Mouse (Mus musculus): Measurements from ENCODE around the gene Ermard.

Gene Ermard

GRCm38 (mm10) chr17:15065391-15066024, 24.5 kb downstream of the Ermard start:
- peak; percentile 60 to 70 for DNase-seq

DNA sequence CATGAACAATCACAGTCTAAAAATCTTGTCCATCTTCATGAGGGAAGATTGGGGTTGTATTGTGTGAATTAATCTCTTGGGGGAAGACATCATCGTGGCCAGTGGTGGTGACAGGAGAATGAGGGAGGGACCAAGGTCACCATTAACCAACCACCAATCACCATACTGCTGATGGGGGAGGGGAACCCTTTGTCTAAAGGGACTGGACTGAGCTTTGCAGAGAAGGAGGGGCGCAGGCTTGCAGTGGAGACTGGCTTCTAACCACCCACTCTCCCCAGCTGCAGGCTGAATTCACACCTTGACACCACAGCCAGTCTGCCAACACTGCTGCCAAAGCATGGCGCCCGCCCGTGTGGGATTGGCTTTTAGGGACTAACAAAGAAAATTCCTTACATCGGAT, 25.1 kb downstream of the Ermard start:
- peak in 1 of 2 experiments; percentile 20 for DNase-seq

DNA sequence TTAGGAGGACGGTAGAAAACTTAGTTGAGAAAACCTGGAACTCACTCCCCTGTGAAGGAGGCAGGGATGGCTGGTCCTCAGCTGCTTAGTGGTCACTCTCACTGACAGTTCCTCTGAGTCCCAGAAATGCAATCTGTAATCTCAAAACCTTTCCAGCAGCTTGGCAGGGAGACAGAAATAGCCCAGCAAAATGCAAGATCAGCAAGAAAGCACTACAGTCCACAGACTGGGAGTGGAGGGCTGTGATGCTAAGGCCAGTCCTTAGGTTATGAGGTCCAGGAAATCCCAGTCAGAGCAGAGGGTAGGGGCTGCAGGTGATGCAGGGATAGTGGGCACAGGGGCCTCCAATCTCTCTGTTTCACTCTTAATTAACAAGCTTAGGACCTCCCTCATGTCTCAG, 25.9 kb downstream of the Ermard start:
- DNase-seq, result no peak

- DNase-seq, result no peak
Observed at GRCm38 (mm10) chr17:15068040-15068792, 27.2 kb downstream of the Ermard start.

- peak in 1 of 2 experiments; percentile 21 for DNase-seq
Observed at GRCm38 (mm10) chr17:15069124-15069523, 28.1 kb downstream of the Ermard start.

GRCm38 (mm10) chr17:15072211-15072610, 31.2 kb downstream of the Ermard start:
- no peak for DNase-seq

DNA sequence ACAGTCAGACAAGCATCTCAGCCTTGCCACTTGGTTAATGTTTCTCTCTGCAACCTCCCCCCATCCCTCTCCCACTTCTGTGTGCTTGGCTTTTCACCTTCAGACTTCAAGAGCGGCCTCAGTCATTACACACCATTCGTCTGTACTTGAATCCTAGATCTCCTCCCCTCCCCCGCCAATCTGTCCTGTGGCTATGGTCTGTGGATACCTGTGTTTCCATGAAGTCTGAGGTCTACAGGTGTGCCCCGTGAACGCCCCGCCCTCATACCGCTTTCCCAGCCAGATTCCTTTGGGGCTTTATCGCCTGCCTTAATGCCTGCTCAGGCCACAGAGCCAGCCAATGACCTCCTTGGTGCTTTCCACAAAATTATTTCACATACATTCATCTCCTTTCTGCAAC, 34.0 kb downstream of the Ermard start:
- no peak for DNase-seq

DNA sequence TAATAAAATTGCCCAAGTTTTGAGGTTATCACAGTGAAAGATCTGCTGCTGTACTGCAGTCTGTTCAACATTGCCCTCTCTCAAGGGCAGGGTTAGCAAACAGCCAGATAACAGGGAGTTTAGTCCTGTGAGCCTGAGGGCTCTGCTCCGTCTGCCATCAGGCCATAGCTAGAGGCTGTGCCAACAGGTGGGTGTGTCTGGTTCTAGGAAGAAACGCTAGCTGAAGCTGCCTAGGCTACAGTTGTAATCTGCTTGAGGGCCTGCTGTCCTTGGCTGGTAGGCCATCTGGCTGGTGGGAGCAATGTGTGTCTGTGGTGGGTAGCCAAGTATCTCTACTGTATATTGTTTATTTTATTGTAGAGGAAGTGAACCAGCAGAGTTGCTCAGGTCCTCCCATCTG, 36.5 kb downstream of the Ermard start:
- DNase-seq, result peak in 1 of 2 experiments; percentile 28

DNA sequence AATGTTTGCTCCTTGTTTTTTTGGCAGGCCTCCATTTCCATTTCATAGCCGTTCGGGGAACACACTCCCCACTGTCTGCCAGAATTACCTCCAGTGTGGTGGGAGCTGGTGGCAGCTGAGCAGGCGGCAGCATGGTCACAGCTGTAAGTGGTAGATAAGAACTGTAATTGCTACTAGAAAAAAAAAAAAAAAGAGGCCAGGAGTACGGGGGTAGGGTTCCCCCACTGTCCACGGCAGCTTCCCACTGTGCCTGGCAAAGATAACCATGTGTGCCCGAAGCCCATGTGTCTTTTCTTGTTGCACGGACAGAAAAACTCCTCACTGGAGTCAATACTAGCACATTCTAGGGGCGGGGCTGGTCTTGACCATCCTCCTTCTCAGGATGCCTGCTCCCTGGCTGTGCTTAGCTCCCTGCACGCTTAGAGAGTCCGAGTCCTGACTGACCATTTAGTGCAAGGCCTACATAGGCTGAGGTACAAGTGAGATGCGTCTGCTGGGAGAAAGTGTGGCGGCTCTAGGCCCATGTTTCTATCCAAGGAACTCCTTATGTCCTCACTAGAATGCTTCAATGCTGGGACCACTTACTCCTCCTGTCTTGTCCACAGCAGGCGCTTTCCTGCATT, 43.3 kb downstream of the Ermard start:
- no peak for DNase-seq

GRCm38 (mm10) chr17:15085006-15085405, 44.0 kb downstream of the Ermard start:
- no peak for DNase-seq

- peak in 1 of 2 experiments; percentile 12 for DNase-seq
Observed at GRCm38 (mm10) chr17:15088166-15088565, 47.2 kb downstream of the Ermard start.

DNA sequence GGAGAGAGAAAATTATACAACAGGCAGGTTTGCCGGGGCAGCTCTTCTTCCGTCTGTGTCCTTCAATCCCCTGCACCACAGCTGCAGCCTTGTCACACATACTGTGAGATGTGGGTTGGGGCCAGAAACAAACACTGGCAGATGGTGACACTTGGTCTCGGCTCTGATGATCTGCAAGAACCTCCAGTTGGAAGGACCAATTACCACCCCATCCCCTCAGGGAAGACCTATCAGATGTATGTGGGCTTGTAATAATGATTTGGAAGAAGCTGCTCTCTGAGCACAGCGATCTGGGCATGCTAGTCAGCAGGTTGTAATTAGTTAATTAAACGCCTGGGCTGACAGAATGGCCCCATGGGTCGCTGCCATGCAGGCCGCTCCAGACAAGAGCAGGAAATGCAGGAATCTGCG, 47.6 kb downstream of the Ermard start:
- peak; percentile 15 to 41 for DNase-seq

- no peak for DNase-seq
Observed at GRCm38 (mm10) chr17:15091739-15092138, 50.7 kb downstream of the Ermard start.

DNA sequence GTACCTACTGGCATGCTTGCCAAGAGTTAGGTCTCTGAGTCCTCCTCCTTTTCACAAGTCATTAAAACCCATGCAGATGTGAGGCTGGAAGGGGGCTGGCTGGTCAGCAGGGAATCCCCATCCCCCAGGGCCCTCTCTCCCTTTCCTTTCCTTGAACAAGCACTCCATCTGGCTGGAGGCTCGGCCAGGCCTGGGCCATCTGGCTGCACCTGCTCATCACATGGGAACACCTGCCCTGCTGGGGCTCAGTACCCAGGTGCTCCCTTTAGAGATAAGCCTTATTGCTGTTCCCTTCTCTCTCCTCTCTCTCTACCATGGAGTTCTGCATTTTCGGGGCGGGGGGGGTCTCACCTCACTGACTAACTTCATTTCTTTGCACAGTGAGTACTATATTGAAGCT, 52.5 kb downstream of the Ermard start:
- DNase-seq, result no peak

GRCm38 (mm10) chr17:15096853-15097252, 55.8 kb downstream of the Ermard start:
- no peak for DNase-seq

GRCm38 (mm10) chr17:15098677-15099076, 57.7 kb downstream of the Ermard start:
- no peak for DNase-seq

- DNase-seq, result no peak
Observed at GRCm38 (mm10) chr17:15101355-15101754, 60.3 kb downstream of the Ermard start.

DNA sequence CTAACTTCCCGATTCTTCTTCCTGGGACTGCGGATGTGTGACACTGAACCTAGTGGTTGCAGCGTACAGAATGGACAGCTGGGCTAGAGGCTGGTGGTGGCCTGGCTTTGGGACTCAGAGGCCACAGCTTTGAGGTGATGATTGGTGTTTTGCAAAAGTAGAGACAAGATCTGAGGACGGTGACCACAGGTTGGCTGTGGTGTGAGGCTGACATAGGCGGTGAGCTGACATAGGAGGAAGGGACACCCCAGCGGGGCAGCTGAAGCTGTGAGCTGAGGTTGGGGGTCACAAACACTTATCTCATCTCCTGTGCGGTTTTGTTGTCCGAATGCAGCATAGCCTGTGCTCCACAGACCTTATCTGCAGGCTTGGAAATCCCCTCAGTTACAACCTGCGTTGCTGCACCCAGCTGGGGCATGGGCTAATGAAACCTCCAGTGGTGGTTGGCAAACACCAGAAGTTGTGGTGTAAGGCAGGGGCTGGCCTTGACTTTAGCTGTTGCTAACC, 66.2 kb downstream of the Ermard start:
- no peak for DNase-seq

DNA sequence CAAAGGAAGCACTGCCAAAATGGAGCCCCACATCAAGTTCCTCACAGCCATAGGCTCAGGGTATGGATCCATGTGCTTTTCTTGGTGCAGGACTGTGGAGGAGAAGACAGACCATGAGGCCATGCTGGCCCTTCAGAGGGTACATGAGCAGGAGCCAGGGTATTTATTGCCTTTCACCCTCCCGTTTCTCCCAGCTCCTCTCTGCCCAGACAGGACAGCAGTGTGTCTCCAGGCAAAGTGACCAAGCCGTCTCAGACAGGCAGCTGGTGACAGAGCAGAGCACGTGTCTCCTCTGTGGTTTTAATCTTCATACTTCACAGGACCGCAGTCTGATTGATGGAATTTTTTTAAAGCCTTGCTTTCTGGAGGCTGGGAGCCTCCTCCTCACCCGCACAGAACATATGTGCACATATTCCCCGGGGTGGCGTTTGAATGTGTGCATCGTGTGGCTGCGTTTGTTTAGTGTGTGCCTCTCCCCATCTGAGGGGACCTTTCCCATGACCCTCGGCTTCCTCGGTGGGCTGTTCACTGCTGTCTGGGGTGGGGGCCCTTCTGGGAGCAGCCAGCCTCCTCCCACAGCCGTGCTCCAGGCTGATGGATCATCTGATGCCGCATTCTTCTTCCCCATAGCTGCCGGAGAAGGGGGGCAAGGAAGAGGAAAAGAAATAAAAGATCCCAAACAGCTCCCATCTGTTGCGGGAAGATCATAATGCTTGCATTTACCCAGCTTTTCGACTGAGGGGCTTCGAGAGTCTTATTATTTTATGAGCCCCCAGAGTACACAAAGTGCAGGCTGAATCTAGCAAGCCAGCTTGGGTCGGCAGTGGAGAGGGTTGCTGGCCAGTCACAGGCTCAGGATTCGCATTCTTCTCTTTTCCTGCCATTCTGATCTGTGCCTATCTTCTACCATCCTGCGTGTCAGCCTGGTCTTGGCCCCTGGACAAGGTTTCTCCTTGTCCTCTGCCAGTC, 67.7 kb downstream of the Ermard start:
- no peak for DNase-seq

GRCm38 (mm10) chr17:15115550-15115949, 74.5 kb downstream of the Ermard start:
- DNase-seq, result no peak

DNA sequence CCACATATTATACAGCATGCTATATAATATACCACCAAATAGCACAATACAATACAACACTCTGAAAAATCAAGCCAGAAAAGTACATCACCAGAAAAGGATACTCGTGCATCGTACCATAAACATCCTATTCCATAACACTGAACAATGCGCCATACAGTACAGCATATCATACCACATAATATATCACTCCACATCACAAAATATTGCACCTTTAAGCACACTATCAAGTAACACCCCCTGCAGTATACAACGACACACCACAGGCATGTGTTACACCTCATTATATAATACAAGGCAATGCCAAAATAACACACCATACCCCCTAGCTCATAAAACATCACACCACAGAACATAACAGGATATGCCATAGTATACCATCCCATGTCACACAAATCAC, 79.1 kb downstream of the Ermard start:
- DNase-seq, result no peak

- no peak for DNase-seq
Observed at GRCm38 (mm10) chr17:15120569-15120968, 79.6 kb downstream of the Ermard start.
